Mouse (Mus musculus) testis, adult 2 months (tissue): Measurements from ENCODE around the gene Slc30a4. TPM values are rescaled to one million over a fixed set of nuclear protein-coding genes. Genes with fewer than 3 reads are reported as not detected.
A peak's percentile ranks its signal among the peaks of the same experiment; 100 is the strongest.

Source experiments
- H3K27ac ChIP-seq: fragments of 200-500 bp; 2 replicates; pipeline ENCODE4 v1.5.1; 2012; ENCODE audit warnings: low read depth, low read length; ENCODE audit not compliant: control insufficient read depth, insufficient read depth
- H3K27me3 ChIP-seq: fragments of 200-500 bp; 2 replicates; pipeline ENCODE4 v1.6.1; 2012; ENCODE audit warnings: mild to moderate bottlenecking, low read length, moderate library complexity; ENCODE audit not compliant: control insufficient read depth, insufficient read depth
- H3K36me3 ChIP-seq: fragments of 200-500 bp; 2 replicates; pipeline ENCODE4 v1.6.1; 2012; ENCODE audit warnings: mild to moderate bottlenecking, low read length; ENCODE audit not compliant: control insufficient read depth, insufficient read depth
- H3K4me1 ChIP-seq: fragments of 200-500 bp; 2 replicates; pipeline ENCODE4 v1.6.1; 2012; ENCODE audit warnings: low read length; ENCODE audit not compliant: control insufficient read depth, insufficient read depth
- H3K4me3 ChIP-seq: fragments of 200-500 bp; 2 replicates; pipeline ENCODE4 v1.5.1; 2012; ENCODE audit warnings: low read depth, mild to moderate bottlenecking, low read length, moderate library complexity, mixed read lengths; ENCODE audit not compliant: control insufficient read depth
- CTCF ChIP-seq: fragments of 200-500 bp; IDR thresholded peaks from 2 replicates; pipeline ENCODE4 v1.5.1; 2012; ENCODE audit warnings: low read depth, mild to moderate bottlenecking, inconsistent platforms, low read length, moderate library complexity; ENCODE audit not compliant: control insufficient read depth, insufficient read depth, insufficient replicate concordance
- POLR2A ChIP-seq: fragments of 200-500 bp; IDR thresholded peaks from 2 replicates; pipeline ENCODE4 v1.6.1; 2012; ENCODE audit warnings: low read depth, mild to moderate bottlenecking, inconsistent platforms, low read length, moderate library complexity; ENCODE audit not compliant: control insufficient read depth
- polyA plus RNA-seq: library from polyadenylated mRNA; depleted of rRNA; stranded (reverse); fragments of >200 nt; gene quantifications from 2 replicates; pipeline ENCODE4 v1.2.3, GENCODE M21; 2012; rRNA removed

The Slc30a4 gene
- polyA plus RNA-seq, 1 experiment = 39.5 TPM

DNA sequence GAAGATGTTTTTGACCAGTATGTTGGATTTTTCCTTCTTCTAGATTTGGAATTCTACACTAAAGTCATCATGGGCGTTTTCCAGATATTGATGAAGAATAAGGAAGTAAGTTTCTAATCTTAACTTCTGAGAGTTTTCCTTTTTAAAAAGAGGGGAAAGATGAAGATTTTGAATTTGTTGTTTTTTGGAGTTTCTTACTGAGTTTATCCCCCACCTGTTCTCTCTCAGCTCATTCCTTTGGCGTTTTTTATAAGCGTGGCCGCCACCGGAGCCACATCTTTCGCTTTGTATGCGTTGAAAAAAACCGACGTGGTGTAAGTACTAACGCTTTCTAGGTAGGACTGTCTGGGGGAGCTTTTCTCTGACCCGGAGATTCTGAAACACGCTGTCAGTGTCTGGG is 64.4 kb downstream of the Slc30a4 start:
- H3K27ac ChIP-seq = peak overlapping the region; percentile 94
- peak overlapping the region; percentile 93 for H3K4me3 ChIP-seq
- peaks cover 2% of the 10 kb centered on the region; the same call in 1 of the 2 replicates for H3K36me3 ChIP-seq
- no peaks in the 10 kb centered on the region; the same call in 1 of the 2 replicates for H3K4me1 ChIP-seq
- H3K27me3 ChIP-seq = no peaks in the 10 kb centered on the region
- TF ChIP-seq POLR2A = no peak
- TF ChIP-seq CTCF = no peak

DNA sequence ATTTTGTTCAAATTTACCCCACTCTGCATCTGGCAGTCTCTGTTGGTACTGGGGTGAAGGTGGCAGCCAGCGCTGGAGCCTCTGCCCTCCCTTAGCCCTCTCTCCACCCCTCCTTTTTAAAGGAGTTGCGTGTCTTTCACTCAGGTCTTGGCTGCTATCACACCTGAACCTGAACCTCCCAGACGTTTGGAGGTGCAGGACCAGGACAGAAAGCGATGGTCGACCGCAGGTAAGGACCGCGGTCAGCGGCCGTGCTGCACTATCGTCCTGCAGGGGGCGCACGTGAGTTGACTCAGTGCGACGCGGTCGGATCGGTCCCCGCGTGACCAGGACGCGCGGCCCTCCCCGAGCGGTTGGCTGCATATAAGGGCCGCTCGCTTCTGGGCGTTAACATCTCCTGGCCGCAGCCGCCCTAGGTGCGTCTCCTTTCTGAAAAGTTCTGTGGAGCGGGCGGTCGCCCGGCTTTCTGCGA is 64.9 kb downstream of the Slc30a4 start:
- TF ChIP-seq POLR2A (peak; percentile 86), CTCF (peak; percentile 98)
- Histone ChIP-seq H3K36me3 (peaks cover 2% of the 10 kb centered on the region; the same call in 1 of the 2 replicates), H3K4me1 (no peaks in the 10 kb centered on the region; the same call in 1 of the 2 replicates), H3K27ac (peak overlapping the region; percentile 94), H3K27me3 (no peaks in the 10 kb centered on the region), H3K4me3 (peak overlapping the region; percentile 93)

DNA sequence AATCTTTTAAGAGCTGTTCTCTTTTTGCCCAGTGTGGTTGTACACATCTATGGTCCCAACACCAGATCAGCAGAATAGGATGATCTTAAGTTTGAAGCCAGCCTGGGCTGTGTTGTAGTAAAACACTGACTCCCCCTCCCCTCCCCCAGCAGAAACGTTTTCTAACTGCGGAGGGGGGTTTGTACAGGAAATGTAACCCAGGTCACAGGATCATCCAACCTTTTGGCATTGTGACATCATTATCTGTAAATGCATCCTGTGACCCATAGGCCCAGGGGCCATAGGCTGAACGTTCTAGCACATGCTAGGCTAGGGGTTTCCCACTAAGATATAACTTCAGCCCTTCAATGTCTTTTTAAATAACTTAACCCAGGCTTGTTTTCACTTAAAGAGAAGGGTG is 65.8 kb downstream of the Slc30a4 start, which contains the start of gene AA467197:
Gene AA467197 (plus strand): TSS at position 301 of the 400 bp plus-strand sequence.
- H3K27me3 ChIP-seq = no peaks in the 10 kb centered on the region
- TF ChIP-seq CTCF = no peak
- TF ChIP-seq POLR2A = no peak
- H3K4me1 ChIP-seq = no peaks in the 10 kb centered on the region; the same call in 1 of the 2 replicates
- H3K27ac ChIP-seq = peak within 1 kb of the TSS; percentile 94
- peaks cover 2% of the 10 kb centered on the region; the same call in 1 of the 2 replicates for H3K36me3 ChIP-seq
- peak within 1 kb of the TSS; percentile 93 for H3K4me3 ChIP-seq

Other genes starting within 250 kb of the Slc30a4 start
- 0.14 and 0.19 TPM in 2 replicates for gene Gm14085, start 217.7 kb downstream of the Slc30a4 start, polyA plus RNA-seq
- gene Gatm, start 91.4 kb downstream of the Slc30a4 start, polyA plus RNA-seq = 63.3 and 94.7 TPM in 2 replicates
- 137 and 157 TPM in 2 replicates for gene AA467197, start 65.7 kb downstream of the Slc30a4 start, polyA plus RNA-seq
- gene Bloc1s6, start 35.8 kb upstream of the Slc30a4 start, polyA plus RNA-seq = 21.8 and 36.7 TPM in 2 replicates
- 324 and 336 TPM in 2 replicates for gene Sqor, start 62.6 kb upstream of the Slc30a4 start, polyA plus RNA-seq